ENCODE assay signal across 21 mouse cellular contexts in the genomic region with DNA sequence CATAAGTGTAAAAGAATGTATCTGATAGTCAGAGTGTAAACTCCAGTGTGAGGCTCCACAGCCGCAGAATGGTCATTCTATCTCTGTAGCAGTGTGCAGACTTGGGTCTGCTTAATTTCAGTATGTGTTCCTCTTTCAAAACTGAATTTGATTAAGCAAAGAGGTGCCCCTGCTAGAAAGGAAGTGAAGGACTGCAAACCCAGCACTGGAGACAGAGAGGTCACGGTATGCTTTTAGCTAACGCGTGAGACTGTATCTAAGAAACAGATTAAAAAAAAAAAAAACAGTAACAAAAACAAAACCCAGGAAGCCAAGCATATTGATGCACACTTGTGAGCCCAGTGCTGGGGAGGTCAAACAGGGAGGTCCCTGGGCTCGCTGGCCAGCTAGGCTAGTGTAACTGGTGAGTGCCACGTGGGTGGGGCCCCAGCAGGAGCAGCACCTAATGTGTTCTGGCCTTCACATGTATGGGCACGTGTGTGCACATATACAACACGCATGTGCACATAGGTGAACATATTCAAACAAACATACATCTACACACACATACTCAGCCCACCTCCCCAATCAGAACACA. TPM values are rescaled to one million over a fixed set of nuclear protein-coding genes. Genes with fewer than 3 reads are reported as not detected.
DNase-seq lines count a peak whose midpoint lies in the region; ATAC-seq and TF ChIP-seq lines count a peak whose summit lies in the region.
"Had no signal": no experiment of that assay in that cellular context is flagged by ENCODE, and none has a peak within 500 bp of the region (broad histone marks: within the 10 kb centered on the region; RNA-seq: fewer than 3 reads in every experiment).

No protein-coding gene starts in this region.

- H3K27me3 ChIP-seq in hindbrain, embryonic 13.5 days, result no peaks in the 10 kb centered on the region
- H3K27me3 ChIP-seq in hindbrain, embryonic 16.5 days (replicated peaks; ENCODE audit: control insufficient read depth, insufficient read depth, low read length), result no peaks in the 10 kb centered on the region
- H3K27me3 ChIP-seq in stomach, embryonic 14.5 days (ENCODE audit: control insufficient read depth, insufficient read depth, low read length), result no peaks in the 10 kb centered on the region
- no peaks in the 10 kb centered on the region for H3K27me3 ChIP-seq in stomach, postnatal 0 days (ENCODE audit: control insufficient read depth, insufficient read depth, low read length)
- H3K27me3 ChIP-seq in forebrain, embryonic 16.5 days (replicated peaks; ENCODE audit: control insufficient read depth, insufficient read depth, low read length), result no peaks in the 10 kb centered on the region
- H3K27me3 ChIP-seq in forebrain, embryonic 15.5 days, result no peaks in the 10 kb centered on the region
- H3K27me3 ChIP-seq: forebrain, embryonic 13.5 days; hindbrain, embryonic 15.5 days; intestine, embryonic 15.5 days had no signal

- peak; percentile 57 for DNase-seq in gastrocnemius, adult 2 months
- DNase-seq in gastrocnemius, adult 18-20 months (ENCODE audit: low spot score), result no peak
- no peak for DNase-seq in stomach, postnatal 0 days (ENCODE audit: low spot score)
- DNase-seq: adrenal gland, postnatal 25 days; cerebellum, adult 9-11 months; gastrocnemius, postnatal 25 days; heart, postnatal 4 days; kidney, postnatal 25 days; midbrain, embryonic 14.5 days; right cerebral cortex, postnatal 14 days; thymus, postnatal 14 days had no signal

- ATAC-seq in hindbrain, embryonic 13.5 days (ENCODE audit: low FRiP score), result no peak
- ATAC-seq in hindbrain, embryonic 16.5 days, result no peak
- ATAC-seq in stomach, embryonic 14.5 days (ENCODE audit: insufficient number of reproducible peaks, insufficient read depth, low FRiP score, low read depth), result no peak; the same call in 1 of the 2 replicates
- no peak for ATAC-seq in stomach, postnatal 0 days (ENCODE audit: low FRiP score, low TSS enrichment)
- no peak for ATAC-seq in forebrain, embryonic 16.5 days
- no peak for ATAC-seq in forebrain, embryonic 15.5 days (replicated peaks)
- ATAC-seq: forebrain, embryonic 13.5 days; intestine, embryonic 15.5 days had no signal

- no peak overlapping the region for H3K4me3 ChIP-seq in gastrocnemius, adult 2 months
- H3K4me3 ChIP-seq in hindbrain, embryonic 13.5 days, result no peak overlapping the region
- no peak overlapping the region for H3K4me3 ChIP-seq in hindbrain, embryonic 16.5 days (ENCODE audit: low read length)
- H3K4me3 ChIP-seq in stomach, embryonic 14.5 days (ENCODE audit: low read depth, low read length), result no peak overlapping the region
- no peak overlapping the region for H3K4me3 ChIP-seq in stomach, postnatal 0 days (ENCODE audit: low read depth, low read length)
- no peak overlapping the region for H3K4me3 ChIP-seq in forebrain, embryonic 16.5 days (replicated peaks; ENCODE audit: low read length)
- no peak overlapping the region for H3K4me3 ChIP-seq in forebrain, embryonic 15.5 days
- H3K4me3 ChIP-seq: forebrain, embryonic 13.5 days; hindbrain, embryonic 15.5 days; intestine, embryonic 15.5 days; layer of hippocampus, adult 2 months; megakaryocyte, embryonic 14.5 days had no signal

- H3K9ac ChIP-seq in hindbrain, embryonic 13.5 days, result no peak overlapping the region
- H3K9ac ChIP-seq in hindbrain, embryonic 16.5 days (ENCODE audit: low read depth, low read length), result no peak overlapping the region
- H3K9ac ChIP-seq in stomach, embryonic 14.5 days (replicated peaks; ENCODE audit: low read depth, low read length), result no peak overlapping the region
- no peak overlapping the region for H3K9ac ChIP-seq in stomach, postnatal 0 days (ENCODE audit: low read length)
- no peak overlapping the region for H3K9ac ChIP-seq in forebrain, embryonic 16.5 days (replicated peaks; ENCODE audit: low read depth, low read length)
- no peak overlapping the region for H3K9ac ChIP-seq in forebrain, embryonic 15.5 days (replicated peaks)
- H3K9ac ChIP-seq: forebrain, embryonic 13.5 days; hindbrain, embryonic 15.5 days; intestine, embryonic 15.5 days had no signal

- H3K4me2 ChIP-seq in hindbrain, embryonic 13.5 days, result no peak overlapping the region
- H3K4me2 ChIP-seq in hindbrain, embryonic 16.5 days (ENCODE audit: low read length), result no peak overlapping the region
- H3K4me2 ChIP-seq in stomach, embryonic 14.5 days (replicated peaks; ENCODE audit: low read depth, low read length), result no peak overlapping the region
- H3K4me2 ChIP-seq in stomach, postnatal 0 days (replicated peaks; ENCODE audit: low read depth), result no peak overlapping the region
- H3K4me2 ChIP-seq in forebrain, embryonic 16.5 days (ENCODE audit: low read length), result no peak overlapping the region
- H3K4me2 ChIP-seq in forebrain, embryonic 15.5 days (replicated peaks), result no peak overlapping the region
- H3K4me2 ChIP-seq: forebrain, embryonic 13.5 days; hindbrain, embryonic 15.5 days; intestine, embryonic 15.5 days had no signal

- WGBS in hindbrain, embryonic 13.5 days, result 62% methylated on average over 8 of the region's 8 CpGs
- 65% methylated on average over 8 of the region's 8 CpGs for WGBS in hindbrain, embryonic 16.5 days
- WGBS in stomach, embryonic 14.5 days, result 48% methylated on average over 8 of the region's 8 CpGs
- 49% methylated on average over 8 of the region's 8 CpGs for WGBS in stomach, postnatal 0 days
- WGBS in forebrain, embryonic 16.5 days, result 73% methylated on average over 8 of the region's 8 CpGs
- WGBS in forebrain, embryonic 15.5 days, result 77% methylated on average over 8 of the region's 8 CpGs

- no peak overlapping the region; the same call in 1 of the 2 replicates for H3K27ac ChIP-seq in gastrocnemius, adult 2 months
- H3K27ac ChIP-seq in hindbrain, embryonic 13.5 days, result 0 out of 2 replicates have a peak overlapping the region, but pooled peaks have one; percentile 30
- H3K27ac ChIP-seq in hindbrain, embryonic 16.5 days (ENCODE audit: low read depth, low read length), result no peak overlapping the region
- 0 out of 2 replicates have a peak overlapping the region, but pooled peaks have one; percentile 28 for H3K27ac ChIP-seq in stomach, embryonic 14.5 days (ENCODE audit: low read length)
- no peak overlapping the region for H3K27ac ChIP-seq in stomach, postnatal 0 days (replicated peaks)
- no peak overlapping the region for H3K27ac ChIP-seq in forebrain, embryonic 16.5 days (ENCODE audit: low read length)
- H3K27ac ChIP-seq in forebrain, embryonic 15.5 days (replicated peaks), result no peak overlapping the region
- H3K27ac ChIP-seq: forebrain, embryonic 13.5 days; hindbrain, embryonic 15.5 days; intestine, embryonic 15.5 days; layer of hippocampus, adult 2 months had no signal

- no peak for TF ChIP-seq EP300 in stomach, postnatal 0 days (optimal IDR thresholded peaks at IDR 0.05)

- intact Hi-C loops in gastrocnemius, adult 2 months (cut with DNase I), result loop anchor here (5.0 kb wide), 1 partner anchor 44 kb away; no protein-coding TSS in a partner anchor

- no peaks in the 10 kb centered on the region for H3K36me3 ChIP-seq in hindbrain, embryonic 13.5 days
- H3K36me3 ChIP-seq in hindbrain, embryonic 16.5 days (ENCODE audit: control insufficient read depth, insufficient read depth, low read length), result no peaks in the 10 kb centered on the region
- H3K36me3 ChIP-seq in stomach, embryonic 14.5 days (ENCODE audit: control insufficient read depth, insufficient read depth, low read length), result no peaks in the 10 kb centered on the region
- H3K36me3 ChIP-seq in stomach, postnatal 0 days (ENCODE audit: control insufficient read depth, insufficient read depth, low read length), result no peaks in the 10 kb centered on the region
- H3K36me3 ChIP-seq in forebrain, embryonic 16.5 days (ENCODE audit: control insufficient read depth, insufficient read depth), result no peaks in the 10 kb centered on the region
- H3K36me3 ChIP-seq in forebrain, embryonic 15.5 days, result no peaks in the 10 kb centered on the region
- H3K36me3 ChIP-seq: hindbrain, embryonic 15.5 days; intestine, embryonic 15.5 days had no signal

- H3K4me1 ChIP-seq in hindbrain, embryonic 13.5 days (replicated peaks), result peaks cover 23% of the 10 kb centered on the region
- H3K4me1 ChIP-seq in hindbrain, embryonic 16.5 days (ENCODE audit: control insufficient read depth, insufficient read depth, low read depth, low read length), result peaks cover 9% of the 10 kb centered on the region
- 0 out of 2 replicates have a peak, but pooled peaks cover 3% of the 10 kb centered on the region for H3K4me1 ChIP-seq in stomach, embryonic 14.5 days (ENCODE audit: control insufficient read depth, insufficient read depth, low read length)
- H3K4me1 ChIP-seq in stomach, postnatal 0 days (replicated peaks; ENCODE audit: control insufficient read depth, insufficient read depth), result no peaks in the 10 kb centered on the region
- H3K4me1 ChIP-seq in forebrain, embryonic 16.5 days (replicated peaks; ENCODE audit: control insufficient read depth, insufficient read depth, low read length), result peaks cover 28% of the 10 kb centered on the region
- H3K4me1 ChIP-seq in forebrain, embryonic 15.5 days, result peaks cover 31% of the 10 kb centered on the region

- no peak for TF ChIP-seq CTCF in gastrocnemius, adult 2 months (IDR thresholded peaks at IDR 0.05)
- no peak for TF ChIP-seq CTCF in stomach, postnatal 0 days (IDR thresholded peaks at IDR 0.05; ENCODE audit: low read depth)

- no peaks in the 10 kb centered on the region for H3K9me3 ChIP-seq in hindbrain, embryonic 13.5 days
- H3K9me3 ChIP-seq in hindbrain, embryonic 16.5 days (ENCODE audit: control insufficient read depth, low read length), result no peaks in the 10 kb centered on the region
- H3K9me3 ChIP-seq in stomach, embryonic 14.5 days (ENCODE audit: control insufficient read depth, low read depth, low read length), result no peaks in the 10 kb centered on the region
- no peaks in the 10 kb centered on the region for H3K9me3 ChIP-seq in stomach, postnatal 0 days (ENCODE audit: control insufficient read depth, low read length)
- H3K9me3 ChIP-seq in forebrain, embryonic 16.5 days (ENCODE audit: control insufficient read depth, low read length), result no peaks in the 10 kb centered on the region
- no peaks in the 10 kb centered on the region for H3K9me3 ChIP-seq in forebrain, embryonic 15.5 days
- H3K9me3 ChIP-seq: forebrain, embryonic 13.5 days; hindbrain, embryonic 15.5 days; intestine, embryonic 15.5 days; megakaryocyte, embryonic 14.5 days had no signal

RNA-seq across cellular contexts. Expression of a gene that starts 50.7 kb away (rescaled TPM):
- total RNA-seq in gastrocnemius, adult 2 months (2021), result 1 to 10 TPM; 4.6 to 5.4 TPM
- total RNA-seq in gastrocnemius, adult 18-20 months (2021), result 1 to 10 TPM; 2.9 to 6.2 TPM
- 73.6 and 74.3 TPM in 2 replicates for polyA plus RNA-seq in hindbrain, embryonic 13.5 days (2015; fragmentation: Nextera tagmentation; extraction: Ambion mirVana)
- 91.9 and 95.2 TPM in 2 replicates for polyA plus RNA-seq in hindbrain, embryonic 16.5 days (2015; fragmentation: Nextera tagmentation; extraction: Ambion mirVana)
- polyA plus RNA-seq in stomach, embryonic 14.5 days (2014; fragmentation: Nextera tagmentation; extraction: Ambion mirVana), result 77.0 and 78.7 TPM in 2 replicates
- 32.2 and 33.6 TPM in 2 replicates for polyA plus RNA-seq in stomach, postnatal 0 days (2015; fragmentation: Nextera tagmentation; extraction: Ambion mirVana)
- polyA plus RNA-seq in forebrain, embryonic 16.5 days (2015; fragmentation: Nextera tagmentation; extraction: Ambion mirVana), result 74.7 and 77.9 TPM in 2 replicates
- 69.4 and 69.7 TPM in 2 replicates for polyA plus RNA-seq in forebrain, embryonic 15.5 days (2015; fragmentation: Nextera tagmentation; extraction: Ambion mirVana)

RNA-seq across cellular contexts. Expression of a gene that starts 51.8 kb away (rescaled TPM):
- total RNA-seq in gastrocnemius, adult 2 months (2021), result 1 to 10 TPM; 7.9 to 9.8 TPM
- total RNA-seq in gastrocnemius, adult 18-20 months (2021), result 10 to 100 TPM in 1 of 2 experiments, 1 to 10 TPM in 1; 5.6 to 11.2 TPM
- 20.6 and 20.9 TPM in 2 replicates for polyA plus RNA-seq in hindbrain, embryonic 13.5 days (2015; fragmentation: Nextera tagmentation; extraction: Ambion mirVana)
- 12.9 and 15.3 TPM in 2 replicates for polyA plus RNA-seq in hindbrain, embryonic 16.5 days (2015; fragmentation: Nextera tagmentation; extraction: Ambion mirVana)
- polyA plus RNA-seq in stomach, embryonic 14.5 days (2014; fragmentation: Nextera tagmentation; extraction: Ambion mirVana), result 69.4 and 78.0 TPM in 2 replicates
- 70.1 and 77.1 TPM in 2 replicates for polyA plus RNA-seq in stomach, postnatal 0 days (2015; fragmentation: Nextera tagmentation; extraction: Ambion mirVana)
- polyA plus RNA-seq in forebrain, embryonic 16.5 days (2015; fragmentation: Nextera tagmentation; extraction: Ambion mirVana), result 38.0 and 43.5 TPM in 2 replicates
- 37.9 and 38.4 TPM in 2 replicates for polyA plus RNA-seq in forebrain, embryonic 15.5 days (2015; fragmentation: Nextera tagmentation; extraction: Ambion mirVana)

Comparison
In these comparisons a context has a peak if more than half of its experiments do, and no peak if none do; other contexts are left out.
1. H3K27ac ChIP-seq: peak in hindbrain, embryonic 13.5 days (single experiment) and stomach, embryonic 14.5 days (single experiment); none in gastrocnemius, adult 2 months (single experiment), hindbrain, embryonic 16.5 days (single experiment), stomach, postnatal 0 days (single experiment), forebrain, embryonic 16.5 days (single experiment) and forebrain, embryonic 15.5 days (single experiment).